Mouse (Mus musculus) retina, adult 2 months (tissue): ENCODE measurements around the gene Nup188.

Source experiments
- DNase-seq: peaks from one replicate; pipeline ENCODE4 v3.0.0-alpha.2; 2012; ENCODE audit warnings: low read depth, low spot score

Gene Nup188

GRCm38 (mm10) chr2:30385591-30385990, 99.4 kb downstream of the Nup188 start:
- no peak for DNase-seq

- no peak for DNase-seq
These were observed 100.7 kb downstream of the Nup188 start for GRCm38 (mm10) chr2:30386913-30387312.

GRCm38 (mm10) chr2:30389000-30389399, 102.8 kb downstream of the Nup188 start:
- no peak for DNase-seq

GRCm38 (mm10) chr2:30392114-30392576, 105.9 kb downstream of the Nup188 start, which contains the start of gene Dolpp1:
Gene Dolpp1, plus strand, starts transcription at chr2:30392254.
- peak; percentile 86 for DNase-seq

GRCm38 (mm10) chr2:30392577-30393369, 106.6 kb downstream of the Nup188 start:
- DNase-seq: no peak

GRCm38 (mm10) chr2:30393370-30393656, 107.1 kb downstream of the Nup188 start:
- no peak for DNase-seq
